ENCODE assay signal across 11 mouse cellular contexts in genomic region chr15:97001886-97002285, GRCm38 (mm10). TPM values are rescaled to one million over a fixed set of nuclear protein-coding genes. Genes with fewer than 3 reads are reported as not detected.
A peak's percentile ranks its signal among the peaks of the same experiment; 100 is the strongest.
DNase-seq lines count a peak whose midpoint lies in the region; ATAC-seq and TF ChIP-seq lines count a peak whose summit lies in the region.
"Had no signal": no experiment of that assay in that cellular context is flagged by ENCODE, and none has a peak within 500 bp of the region (broad histone marks: within the 10 kb centered on the region; RNA-seq: fewer than 3 reads in every experiment).

No protein-coding gene starts in this region.

- no peaks in the 10 kb centered on the region for H3K27me3 ChIP-seq in intestine, embryonic 14.5 days (replicated peaks; ENCODE audit: control insufficient read depth, insufficient read depth, low read length)
- no peaks in the 10 kb centered on the region for H3K27me3 ChIP-seq in intestine, embryonic 15.5 days (replicated peaks)
- H3K27me3 ChIP-seq in stomach, embryonic 14.5 days (ENCODE audit: control insufficient read depth, insufficient read depth, low read length): no peaks in the 10 kb centered on the region
- H3K27me3 ChIP-seq in stomach, postnatal 0 days (ENCODE audit: control insufficient read depth, insufficient read depth, low read length): no peaks in the 10 kb centered on the region
- H3K27me3 ChIP-seq in limb, embryonic 10.5 days (ENCODE audit: low read depth, poor library complexity, severe bottlenecking): no peaks in the 10 kb centered on the region
- H3K27me3 ChIP-seq in stomach, embryonic 16.5 days (ENCODE audit: control insufficient read depth, insufficient read depth, low read length): no peaks in the 10 kb centered on the region
- H3K27me3 ChIP-seq in midbrain, embryonic 10.5 days (ENCODE audit: low read depth, poor library complexity, severe bottlenecking): no peaks in the 10 kb centered on the region

- DNase-seq in intestine, embryonic 14.5 days (ENCODE audit: low spot score): no peak
- no peak for DNase-seq in stomach, postnatal 0 days (ENCODE audit: low spot score)
- no peak for DNase-seq in limb, embryonic 10.5 days (ENCODE audit: low spot score)
- no peak for DNase-seq in midbrain, embryonic 10.5 days (ENCODE audit: low spot score)
- no peak for DNase-seq in adrenal gland, postnatal 36 days
- DNase-seq: adrenal gland, postnatal 25 days had no signal

- no peak for ATAC-seq in intestine, embryonic 14.5 days (replicated peaks; ENCODE audit: low FRiP score, low TSS enrichment, low read depth)
- no peak for ATAC-seq in intestine, embryonic 15.5 days
- ATAC-seq in stomach, embryonic 14.5 days (ENCODE audit: insufficient number of reproducible peaks, insufficient read depth, low FRiP score, low read depth): no peak
- ATAC-seq in stomach, postnatal 0 days (ENCODE audit: low FRiP score, low TSS enrichment): no peak
- no peak for ATAC-seq in stomach, embryonic 16.5 days (ENCODE audit: insufficient read depth, low FRiP score)

- TF ChIP-seq EP300 in stomach, postnatal 0 days (optimal IDR thresholded peaks at IDR 0.05): no peak

- H3K4me1 ChIP-seq in intestine, embryonic 14.5 days (replicated peaks; ENCODE audit: control insufficient read depth, insufficient read depth, low read length): peaks cover 25% of the 10 kb centered on the region
- H3K4me1 ChIP-seq in intestine, embryonic 15.5 days (replicated peaks): peaks cover 15% of the 10 kb centered on the region
- H3K4me1 ChIP-seq in stomach, embryonic 14.5 days (ENCODE audit: control insufficient read depth, insufficient read depth, low read length): peaks cover 26% of the 10 kb centered on the region; the same call in 1 of the 2 replicates
- 0 out of 2 replicates have a peak, but pooled peaks cover 2% of the 10 kb centered on the region for H3K4me1 ChIP-seq in stomach, postnatal 0 days (replicated peaks; ENCODE audit: control insufficient read depth, insufficient read depth)
- H3K4me1 ChIP-seq in limb, embryonic 10.5 days: peaks cover 58% of the 10 kb centered on the region
- H3K4me1 ChIP-seq in stomach, embryonic 16.5 days (ENCODE audit: control insufficient read depth, insufficient read depth, low read length): peaks cover 24% of the 10 kb centered on the region
- 0 out of 2 replicates have a peak, but pooled peaks cover 7% of the 10 kb centered on the region for H3K4me1 ChIP-seq in midbrain, embryonic 10.5 days

- peaks cover 15% of the 10 kb centered on the region for H3K36me3 ChIP-seq in intestine, embryonic 14.5 days (ENCODE audit: control insufficient read depth, insufficient read depth, low read length)
- H3K36me3 ChIP-seq in intestine, embryonic 15.5 days: no peaks in the 10 kb centered on the region
- H3K36me3 ChIP-seq in stomach, embryonic 14.5 days (ENCODE audit: control insufficient read depth, insufficient read depth, low read length): no peaks in the 10 kb centered on the region
- no peaks in the 10 kb centered on the region for H3K36me3 ChIP-seq in stomach, postnatal 0 days (ENCODE audit: control insufficient read depth, insufficient read depth, low read length)
- peaks cover 58% of the 10 kb centered on the region for H3K36me3 ChIP-seq in limb, embryonic 10.5 days
- 0 out of 2 replicates have a peak, but pooled peaks cover 4% of the 10 kb centered on the region for H3K36me3 ChIP-seq in stomach, embryonic 16.5 days (ENCODE audit: control insufficient read depth, insufficient read depth, low read length)
- no peaks in the 10 kb centered on the region for H3K36me3 ChIP-seq in midbrain, embryonic 10.5 days

- no peak overlapping the region for H3K9ac ChIP-seq in intestine, embryonic 14.5 days (ENCODE audit: low read length)
- H3K9ac ChIP-seq in intestine, embryonic 15.5 days: no peak overlapping the region
- H3K9ac ChIP-seq in stomach, embryonic 14.5 days (replicated peaks; ENCODE audit: low read depth, low read length): no peak overlapping the region
- no peak overlapping the region for H3K9ac ChIP-seq in stomach, postnatal 0 days (ENCODE audit: low read length)
- H3K9ac ChIP-seq in stomach, embryonic 16.5 days (ENCODE audit: low read length): 0 out of 2 replicates have a peak overlapping the region, but pooled peaks have one; percentile 7

- no peak overlapping the region for H3K4me2 ChIP-seq in intestine, embryonic 14.5 days (ENCODE audit: low read length)
- no peak overlapping the region for H3K4me2 ChIP-seq in intestine, embryonic 15.5 days (replicated peaks)
- no peak overlapping the region for H3K4me2 ChIP-seq in stomach, embryonic 14.5 days (replicated peaks; ENCODE audit: low read depth, low read length)
- H3K4me2 ChIP-seq in stomach, postnatal 0 days (replicated peaks; ENCODE audit: low read depth): no peak overlapping the region
- no peak overlapping the region for H3K4me2 ChIP-seq in stomach, embryonic 16.5 days (ENCODE audit: low read depth, low read length)

- H3K9me3 ChIP-seq in intestine, embryonic 14.5 days (ENCODE audit: control insufficient read depth, low read length): no peaks in the 10 kb centered on the region
- H3K9me3 ChIP-seq in intestine, embryonic 15.5 days: no peaks in the 10 kb centered on the region
- H3K9me3 ChIP-seq in stomach, embryonic 14.5 days (ENCODE audit: control insufficient read depth, low read depth, low read length): no peaks in the 10 kb centered on the region
- H3K9me3 ChIP-seq in stomach, postnatal 0 days (ENCODE audit: control insufficient read depth, low read length): no peaks in the 10 kb centered on the region
- H3K9me3 ChIP-seq in limb, embryonic 10.5 days (replicated peaks): no peaks in the 10 kb centered on the region
- no peaks in the 10 kb centered on the region for H3K9me3 ChIP-seq in stomach, embryonic 16.5 days (replicated peaks; ENCODE audit: control insufficient read depth, low read length)
- H3K9me3 ChIP-seq in midbrain, embryonic 10.5 days (replicated peaks): no peaks in the 10 kb centered on the region

- 90% methylated on average over 7 of the region's 7 CpGs for WGBS in intestine, embryonic 14.5 days
- 85% methylated on average over 7 of the region's 7 CpGs for WGBS in intestine, embryonic 15.5 days
- 83% methylated on average over 7 of the region's 7 CpGs for WGBS in stomach, embryonic 14.5 days
- WGBS in stomach, postnatal 0 days: 79% methylated on average over 7 of the region's 7 CpGs
- 86% methylated on average over 7 of the region's 7 CpGs for WGBS in limb, embryonic 10.5 days
- 80% methylated on average over 7 of the region's 7 CpGs for WGBS in stomach, embryonic 16.5 days
- 89% methylated on average over 7 of the region's 7 CpGs for whole genome bisulfite sequencing in midbrain, embryonic 10.5 days

- H3K27ac ChIP-seq in intestine, embryonic 14.5 days (ENCODE audit: low read depth): peak overlapping the region; percentile 72; the same call in 1 of the 2 replicates
- H3K27ac ChIP-seq in intestine, embryonic 15.5 days: no peak overlapping the region
- H3K27ac ChIP-seq in stomach, embryonic 14.5 days (ENCODE audit: low read length): peak overlapping the region; percentile 80; the same call in 1 of the 2 replicates
- no peak overlapping the region for H3K27ac ChIP-seq in stomach, postnatal 0 days (replicated peaks)
- H3K27ac ChIP-seq in limb, embryonic 10.5 days: peak overlapping the region; percentile 91
- peak overlapping the region; percentile 73 for H3K27ac ChIP-seq in stomach, embryonic 16.5 days (ENCODE audit: low read length)
- no peak overlapping the region for H3K27ac ChIP-seq in midbrain, embryonic 10.5 days (replicated peaks)
- H3K27ac ChIP-seq: layer of hippocampus, adult 2 months had no signal

- H3K4me3 ChIP-seq in intestine, embryonic 14.5 days (ENCODE audit: low read depth, low read length): no peak overlapping the region
- no peak overlapping the region for H3K4me3 ChIP-seq in intestine, embryonic 15.5 days (replicated peaks)
- H3K4me3 ChIP-seq in stomach, embryonic 14.5 days (ENCODE audit: low read depth, low read length): no peak overlapping the region
- no peak overlapping the region for H3K4me3 ChIP-seq in stomach, postnatal 0 days (ENCODE audit: low read depth, low read length)
- H3K4me3 ChIP-seq in limb, embryonic 10.5 days: no peak overlapping the region
- H3K4me3 ChIP-seq in stomach, embryonic 16.5 days (replicated peaks; ENCODE audit: low read length): no peak overlapping the region
- H3K4me3 ChIP-seq in midbrain, embryonic 10.5 days: no peak overlapping the region

- TF ChIP-seq CTCF in stomach, postnatal 0 days (IDR thresholded peaks at IDR 0.05; ENCODE audit: low read depth): no peak

RNA-seq across cellular contexts. Expression of gene Slc38a4, which starts 53.9 kb away (rescaled TPM):
- polyA plus RNA-seq in intestine, embryonic 14.5 days (2014; fragmentation: Nextera tagmentation; extraction: Ambion mirVana): 68.3 and 74.8 TPM in 2 replicates
- 42.9 and 50.5 TPM in 2 replicates for polyA plus RNA-seq in intestine, embryonic 15.5 days (2015; fragmentation: Nextera tagmentation; extraction: Ambion mirVana)
- polyA plus RNA-seq in stomach, embryonic 14.5 days (2014; fragmentation: Nextera tagmentation; extraction: Ambion mirVana): 59.1 and 72.9 TPM in 2 replicates
- polyA plus RNA-seq in stomach, postnatal 0 days (2015; fragmentation: Nextera tagmentation; extraction: Ambion mirVana): 9.7 and 10.8 TPM in 2 replicates
- 77.5 and 88.3 TPM in 2 replicates for polyA plus RNA-seq in limb, embryonic 10.5 days (2016; fragmentation: Nextera tagmentation; extraction: Ambion mirVana)
- polyA plus RNA-seq in stomach, embryonic 16.5 days (2015; fragmentation: Nextera tagmentation; extraction: Ambion mirVana): 51.7 and 63.0 TPM in 2 replicates
- polyA plus RNA-seq in midbrain, embryonic 10.5 days (2016; fragmentation: Nextera tagmentation; extraction: Ambion mirVana): 24.4 and 27.3 TPM in 2 replicates
- 1 to 10 TPM; 3.4 to 6.0 TPM for total RNA-seq in adrenal gland, postnatal 36 days (2021)
- total RNA-seq: MEL had no signal

Comparison
In these comparisons a context has a peak if more than half of its experiments do, and no peak if none do; other contexts are left out.
1. H3K27ac ChIP-seq: peak in intestine, embryonic 14.5 days (single experiment), stomach, embryonic 14.5 days (single experiment), limb, embryonic 10.5 days (single experiment) and stomach, embryonic 16.5 days (single experiment); none in intestine, embryonic 15.5 days (single experiment), stomach, postnatal 0 days (single experiment) and midbrain, embryonic 10.5 days (single experiment).